Mouse (Mus musculus): ENCODE results near the gene Snx6.
"Not testable (repeated sequence)": the region's sequence is repeated elsewhere in the genome, so short reads cannot be mapped to it uniquely, and the experiment has no call there.

GRCm38 (mm10) chr12:54710494-54710879, 85.0 kb downstream of the Snx6 start:
- not testable (repeated sequence) for TF ChIP-seq POLR2A (IDR thresholded peaks at IDR 0.05; ENCODE audit: borderline replicate concordance, extremely low read depth, insufficient read depth, insufficient read length, poor library complexity, severe bottlenecking); CTCF (IDR thresholded peaks at IDR 0.05; ENCODE audit: borderline replicate concordance, extremely low read depth, insufficient read depth, insufficient read length)
